Mouse (Mus musculus): ENCODE measurements around the gene Cbx6.

The Cbx6 gene

GRCm38 (mm10) chr15:79834130-79834880 lies at the start of gene Cbx6, which contains the start of gene Npcd:
Gene Cbx6 (minus strand): TSS chr15:79834688.
Gene Npcd (minus strand): TSS chr15:79834237.
- peak; percentile 89 for DNase-seq

GRCm38 (mm10) chr15:79883352-79883822 lies 48.9 kb upstream of the Cbx6 start:
- DNase-seq = peak; percentile 89

- DNase-seq = no peak
These were observed 48.3 kb upstream of the Cbx6 start for GRCm38 (mm10) chr15:79882623-79883267.

GRCm38 (mm10) chr15:79880477-79880876 lies 46.0 kb upstream of the Cbx6 start:
- no peak for DNase-seq

- DNase-seq = peak; percentile 44
These were observed 44.8 kb upstream of the Cbx6 start for GRCm38 (mm10) chr15:79879319-79879718.

- peak; percentile 20 for DNase-seq
These were observed 44.2 kb upstream of the Cbx6 start for GRCm38 (mm10) chr15:79878725-79879136.

GRCm38 (mm10) chr15:79875261-79875995 lies 40.9 kb upstream of the Cbx6 start:
- no peak for DNase-seq

- no peak for DNase-seq
These were observed 39.5 kb upstream of the Cbx6 start for GRCm38 (mm10) chr15:79873995-79874394.

GRCm38 (mm10) chr15:79873545-79873944 lies 39.1 kb upstream of the Cbx6 start:
- DNase-seq = no peak

GRCm38 (mm10) chr15:79867260-79868002 lies 32.9 kb upstream of the Cbx6 start:
- DNase-seq = no peak

- DNase-seq = no peak
These were observed 25.3 kb upstream of the Cbx6 start for GRCm38 (mm10) chr15:79859821-79860220.

- DNase-seq = no peak
These were observed 24.5 kb upstream of the Cbx6 start for GRCm38 (mm10) chr15:79858979-79859378.

- DNase-seq = no peak
These were observed 15.7 kb upstream of the Cbx6 start for GRCm38 (mm10) chr15:79850143-79850542.

- DNase-seq = no peak
These were observed 12.6 kb upstream of the Cbx6 start for GRCm38 (mm10) chr15:79847100-79847499.

GRCm38 (mm10) chr15:79845986-79846385 lies 11.5 kb upstream of the Cbx6 start:
- DNase-seq = no peak

- no peak for DNase-seq
These were observed 8.5 kb upstream of the Cbx6 start for GRCm38 (mm10) chr15:79842985-79843384.

- DNase-seq = no peak
These were observed 5.8 kb upstream of the Cbx6 start for GRCm38 (mm10) chr15:79840281-79840680.

GRCm38 (mm10) chr15:79834881-79835260 lies 383 bp upstream of the Cbx6 start:
- no peak for DNase-seq

GRCm38 (mm10) chr15:79833251-79834050 lies 1.0 kb downstream of the Cbx6 start:
- DNase-seq = peak; percentile 56

- peak; percentile 80 for DNase-seq
These were observed 2.2 kb downstream of the Cbx6 start for GRCm38 (mm10) chr15:79832064-79832900.

- DNase-seq = peak; percentile 72
These were observed 4.1 kb downstream of the Cbx6 start for GRCm38 (mm10) chr15:79830388-79830787.
